Mouse (Mus musculus) midbrain, embryonic 16.5 days (tissue): ENCODE data around the gene Psmc3ip. TPM values are rescaled to one million over a fixed set of nuclear protein-coding genes. Genes with fewer than 3 reads are reported as not detected.

Experiments
- microRNA-seq: library from miRNA; unstranded; fragments of <30 nt; microRNA quantifications from one replicate; pipeline ENCODE4, GENCODE M21; 2017
- polyA plus RNA-seq: library from polyadenylated mRNA; unstranded; fragments of >200 nt; fragmentation: Nextera tagmentation; extraction: Ambion mirVana; gene quantifications from 2 replicates; pipeline ENCODE4 v1.2.1, GENCODE M21; 2015

Gene Psmc3ip
- polyA plus RNA-seq, 1 experiment from 2014 or later: 15.2 TPM

Small RNA genes within 50 kb of the gene (microRNA-seq; reads per million reads assigned to microRNA genes)
- not detected for gene Gm27626

Other genes starting within 250 kb of the Psmc3ip start
- 17.5 and 22.9 TPM in 2 replicates for gene Stat5b, start 244.7 kb downstream of the Psmc3ip start, polyA plus RNA-seq
- gene Stat5a, start 236.1 kb downstream of the Psmc3ip start, polyA plus RNA-seq: 2.1 and 3.2 TPM in 2 replicates
- 37.3 and 39.0 TPM in 2 replicates for gene Stat3, start 155.9 kb downstream of the Psmc3ip start, polyA plus RNA-seq
- 40.0 TPM in 2 replicates for gene Cavin1, start 124.5 kb downstream of the Psmc3ip start, polyA plus RNA-seq
- 155 and 172 TPM in 2 replicates for gene Atp6v0a1, start 86.0 kb downstream of the Psmc3ip start, polyA plus RNA-seq
- 13.2 and 14.2 TPM in 2 replicates for gene Naglu, start 25.4 kb downstream of the Psmc3ip start, polyA plus RNA-seq
- gene Hsd17b1, start 17.0 kb downstream of the Psmc3ip start, polyA plus RNA-seq: 0.21 and 0.49 TPM in 2 replicates
- 42.0 and 43.5 TPM in 2 replicates for gene Coasy, start 12.9 kb downstream of the Psmc3ip start, polyA plus RNA-seq
- gene Mlx, start 8.2 kb downstream of the Psmc3ip start, polyA plus RNA-seq: 93.8 and 96.5 TPM in 2 replicates
- 24.4 and 25.4 TPM in 2 replicates for gene Retreg3, start 24.5 kb upstream of the Psmc3ip start, polyA plus RNA-seq
- 72.6 and 75.0 TPM in 2 replicates for gene Tubg1, start 24.5 kb upstream of the Psmc3ip start, polyA plus RNA-seq
- gene Tubg2, start 60.5 kb upstream of the Psmc3ip start, polyA plus RNA-seq: 62.9 and 71.4 TPM in 2 replicates
- 4.2 and 4.7 TPM in 2 replicates for gene Cntnap1, start 75.1 kb upstream of the Psmc3ip start, polyA plus RNA-seq
- 6.5 and 7.6 TPM in 2 replicates for gene Plekhh3, start 75.9 kb upstream of the Psmc3ip start, polyA plus RNA-seq
- gene Ccr10, start 80.0 kb upstream of the Psmc3ip start, polyA plus RNA-seq: 0.47 and 0.62 TPM in 2 replicates
- 30.8 and 34.4 TPM in 2 replicates for gene Ezh1, start 131.0 kb upstream of the Psmc3ip start, polyA plus RNA-seq
- 79.5 and 83.8 TPM in 2 replicates for gene Ramp2, start 150.6 kb upstream of the Psmc3ip start, polyA plus RNA-seq
- 115 and 119 TPM in 2 replicates for gene Vps25, start 158.3 kb upstream of the Psmc3ip start, polyA plus RNA-seq
- gene Wnk4, start 165.1 kb upstream of the Psmc3ip start, polyA plus RNA-seq: 6.4 and 7.4 TPM in 2 replicates
- 0.71 and 0.80 TPM in 2 replicates for gene Cntd1, start 183.6 kb upstream of the Psmc3ip start, polyA plus RNA-seq
- 208 and 224 TPM in 2 replicates for gene Coa3, start 183.7 kb upstream of the Psmc3ip start, polyA plus RNA-seq
- 159 and 177 TPM in 2 replicates for gene Becn1, start 206.8 kb upstream of the Psmc3ip start, polyA plus RNA-seq
- 107 and 121 TPM in 2 replicates for gene Psme3, start 220.8 kb upstream of the Psmc3ip start, polyA plus RNA-seq
- gene Aoc2, start 229.6 kb upstream of the Psmc3ip start, polyA plus RNA-seq: 2.0 and 2.2 TPM in 2 replicates
- gene Aoc3, start 235.2 kb upstream of the Psmc3ip start, polyA plus RNA-seq: 0.13 and 0.14 TPM in 2 replicates